Mouse (Mus musculus) stomach, embryonic 14.5 days (tissue): ENCODE results near the gene Grb7. TPM values are rescaled to one million over a fixed set of nuclear protein-coding genes. Genes with fewer than 3 reads are reported as not detected.

Experiments
- ATAC-seq: fragments of 200-750 bp; cut with Nextera tagmentation; 2 replicates; pipeline ENCODE4 v1.8.0; 2017; ENCODE audit warnings: low read depth, moderate TSS enrichment; ENCODE audit not compliant: insufficient number of reproducible peaks, insufficient read depth, low FRiP score
- H3K27ac ChIP-seq: fragments of 300-500 bp; sonication (generic); 2 replicates; pipeline ENCODE4 v1.5.1; 2014; ENCODE audit warnings: mild to moderate bottlenecking, low read length, moderate library complexity, mixed read lengths
- H3K27me3 ChIP-seq: fragments of 300-500 bp; sonication (generic); 2 replicates; pipeline ENCODE4 v1.6.1; 2014; ENCODE audit warnings: low read length, control low read depth, mixed read lengths; ENCODE audit not compliant: control insufficient read depth, insufficient read depth
- H3K36me3 ChIP-seq: fragments of 300-500 bp; sonication (generic); 2 replicates; pipeline ENCODE4 v1.6.1; 2014; ENCODE audit warnings: mild to moderate bottlenecking, control low read depth, low read length, moderate library complexity, mixed read lengths; ENCODE audit not compliant: control insufficient read depth, insufficient read depth
- H3K4me1 ChIP-seq: fragments of 300-500 bp; sonication (generic); 2 replicates; pipeline ENCODE4 v1.6.1; 2014; ENCODE audit warnings: low read length, control low read depth, mixed read lengths; ENCODE audit not compliant: control insufficient read depth, insufficient read depth
- H3K4me2 ChIP-seq: fragments of 300-500 bp; sonication (generic); replicated peaks from 2 replicates; pipeline ENCODE4 v1.6.1; 2014; ENCODE audit warnings: low read depth, low read length, control low read depth
- H3K4me3 ChIP-seq: fragments of 300-500 bp; sonication (generic); 2 replicates; pipeline ENCODE4 v1.5.1; 2014; ENCODE audit warnings: low read depth, low read length, control low read depth
- H3K9ac ChIP-seq: fragments of 300-500 bp; sonication (generic); replicated peaks from 2 replicates; pipeline ENCODE4 v1.6.1; 2014; ENCODE audit warnings: low read depth, mild to moderate bottlenecking, control low read depth, low read length, moderate library complexity, mixed read lengths
- H3K9me3 ChIP-seq: fragments of 300-500 bp; sonication (generic); 2 replicates; pipeline ENCODE4 v1.6.1; 2016; ENCODE audit warnings: low read depth, low read length, control low read depth; ENCODE audit not compliant: control insufficient read depth
- WGBS: fragments of 180-500 bp; shearing (Covaris S2); extraction: QIAGEN DNeasy Blood & Tissue Kit; methylation state at CpG from one replicate; pipeline ENCODE4 v1.1.7; 2014; 5-methylcytosine and 5-hydroxymethylcytosine counted together
- polyA plus RNA-seq: library from polyadenylated mRNA; unstranded; fragments of >200 nt; fragmentation: Nextera tagmentation; extraction: Ambion mirVana; gene quantifications from 2 replicates; pipeline ENCODE4 v1.2.1, GENCODE M21; 2014

The Grb7 gene
- polyA plus RNA-seq, 1 experiment from 2014 or later, result 44.0 TPM

GRCm38 (mm10) chr11:98431743-98432502 is 14.3 kb upstream of the Grb7 start:
- no peak overlapping the region for H3K4me2 ChIP-seq
- no peaks in the 10 kb centered on the region for H3K4me1 ChIP-seq
- WGBS, result 85% methylated on average over 9 of the region's 9 CpGs
- H3K9me3 ChIP-seq, result no peaks in the 10 kb centered on the region
- no peak for ATAC-seq
- no peak overlapping the region for H3K9ac ChIP-seq
- H3K27ac ChIP-seq, result no peak overlapping the region
- no peak overlapping the region for H3K4me3 ChIP-seq
- no peaks in the 10 kb centered on the region for H3K27me3 ChIP-seq
- H3K36me3 ChIP-seq, result peaks cover 75% of the 10 kb centered on the region

- H3K9ac ChIP-seq, result no peak overlapping the region
- 87% methylated on average over 9 of the region's 9 CpGs for WGBS
- no peak for ATAC-seq
- no peaks in the 10 kb centered on the region for H3K9me3 ChIP-seq
- H3K4me2 ChIP-seq, result no peak overlapping the region
- H3K36me3 ChIP-seq, result peaks cover 49% of the 10 kb centered on the region
- peaks cover 2% of the 10 kb centered on the region; the same call in 1 of the 2 replicates for H3K4me1 ChIP-seq
- H3K4me3 ChIP-seq, result no peak overlapping the region
- H3K27ac ChIP-seq, result no peak overlapping the region
- no peaks in the 10 kb centered on the region for H3K27me3 ChIP-seq
Measured at GRCm38 (mm10) chr11:98435723-98436122, 10.5 kb upstream of the Grb7 start.

GRCm38 (mm10) chr11:98437441-98437840 is 8.8 kb upstream of the Grb7 start:
- H3K4me1 ChIP-seq, result peaks cover 2% of the 10 kb centered on the region; the same call in 1 of the 2 replicates
- H3K9ac ChIP-seq, result no peak overlapping the region
- ATAC-seq, result no peak
- no peak overlapping the region for H3K4me3 ChIP-seq
- H3K9me3 ChIP-seq, result no peaks in the 10 kb centered on the region
- H3K4me2 ChIP-seq, result no peak overlapping the region; the same call in 1 of the 2 replicates
- no peaks in the 10 kb centered on the region for H3K27me3 ChIP-seq
- WGBS, result 77% methylated on average over 6 of the region's 6 CpGs
- no peak overlapping the region for H3K27ac ChIP-seq
- peaks cover 36% of the 10 kb centered on the region for H3K36me3 ChIP-seq

- H3K36me3 ChIP-seq, result peaks cover 30% of the 10 kb centered on the region
- peak within 1 kb of the TSS; percentile 67 for H3K4me3 ChIP-seq
- no peaks in the 10 kb centered on the region for H3K9me3 ChIP-seq
- 3% methylated on average over 43 of the region's 43 CpGs for WGBS
- H3K9ac ChIP-seq, result peak within 1 kb of the TSS; percentile 42
- peak within 1 kb of the TSS; percentile 77 for H3K4me2 ChIP-seq
- H3K27ac ChIP-seq, result peak within 1 kb of the TSS; percentile 48; the same call in 1 of the 2 replicates
- no peaks in the 10 kb centered on the region for H3K27me3 ChIP-seq
- peak; percentile 94 for ATAC-seq
- H3K4me1 ChIP-seq, result peaks cover 2% of the 10 kb centered on the region; the same call in 1 of the 2 replicates
Measured at GRCm38 (mm10) chr11:98438331-98439158, 7.6 kb upstream of the Grb7 start, which contains the start of gene Mien1. TSS of gene Mien1 (minus strand) at chr11:98438991.

GRCm38 (mm10) chr11:98443688-98444087 is 2.5 kb upstream of the Grb7 start:
- no peak overlapping the region for H3K4me2 ChIP-seq
- WGBS, result 100% methylated on average over 1 of the region's 1 CpGs
- 0 out of 2 replicates have a peak, but pooled peaks cover 7% of the 10 kb centered on the region for H3K27me3 ChIP-seq
- H3K9ac ChIP-seq, result no peak overlapping the region
- H3K27ac ChIP-seq, result no peak overlapping the region
- H3K4me3 ChIP-seq, result no peak overlapping the region
- no peaks in the 10 kb centered on the region for H3K4me1 ChIP-seq
- H3K9me3 ChIP-seq, result no peaks in the 10 kb centered on the region
- H3K36me3 ChIP-seq, result no peaks in the 10 kb centered on the region
- no peak for ATAC-seq

- H3K4me3 ChIP-seq, result no peak overlapping the region
- WGBS, result 16% methylated on average over 1 of the region's 1 CpGs
- 0 out of 2 replicates have a peak, but pooled peaks cover 7% of the 10 kb centered on the region for H3K27me3 ChIP-seq
- no peak for ATAC-seq
- no peaks in the 10 kb centered on the region for H3K9me3 ChIP-seq
- no peak overlapping the region for H3K9ac ChIP-seq
- H3K36me3 ChIP-seq, result no peaks in the 10 kb centered on the region
- H3K4me2 ChIP-seq, result no peak overlapping the region
- peak overlapping the region; percentile 6; the same call in 1 of the 2 replicates for H3K27ac ChIP-seq
- no peaks in the 10 kb centered on the region for H3K4me1 ChIP-seq
Measured at GRCm38 (mm10) chr11:98445238-98445637, 956 bp upstream of the Grb7 start.

GRCm38 (mm10) chr11:98445679-98446078 is 515 bp upstream of the Grb7 start:
- H3K4me1 ChIP-seq, result no peaks in the 10 kb centered on the region
- WGBS, result 42% methylated on average over 4 of the region's 4 CpGs
- 0 out of 2 replicates have a peak, but pooled peaks cover 7% of the 10 kb centered on the region for H3K27me3 ChIP-seq
- no peak overlapping the region for H3K4me3 ChIP-seq
- no peak overlapping the region for H3K4me2 ChIP-seq
- H3K9me3 ChIP-seq, result no peaks in the 10 kb centered on the region
- no peak overlapping the region for H3K9ac ChIP-seq
- H3K27ac ChIP-seq, result peak overlapping the region; percentile 92; the same call in 1 of the 2 replicates
- H3K36me3 ChIP-seq, result peaks cover 4% of the 10 kb centered on the region; the same call in 1 of the 2 replicates
- no peak for ATAC-seq
